Mouse (Mus musculus): ENCODE data around the gene Btbd2. TPM values are rescaled to one million over a fixed set of nuclear protein-coding genes. Genes with fewer than 3 reads are reported as not detected.

Btbd2 gene
- polyA plus RNA-seq, 1 experiment from 2014 or later = 69.9 TPM

GRCm38 (mm10) chr10:80682003-80682402 is 25.1 kb upstream of the Btbd2 start:
- no peak overlapping the region for H3K27ac ChIP-seq

DNA sequence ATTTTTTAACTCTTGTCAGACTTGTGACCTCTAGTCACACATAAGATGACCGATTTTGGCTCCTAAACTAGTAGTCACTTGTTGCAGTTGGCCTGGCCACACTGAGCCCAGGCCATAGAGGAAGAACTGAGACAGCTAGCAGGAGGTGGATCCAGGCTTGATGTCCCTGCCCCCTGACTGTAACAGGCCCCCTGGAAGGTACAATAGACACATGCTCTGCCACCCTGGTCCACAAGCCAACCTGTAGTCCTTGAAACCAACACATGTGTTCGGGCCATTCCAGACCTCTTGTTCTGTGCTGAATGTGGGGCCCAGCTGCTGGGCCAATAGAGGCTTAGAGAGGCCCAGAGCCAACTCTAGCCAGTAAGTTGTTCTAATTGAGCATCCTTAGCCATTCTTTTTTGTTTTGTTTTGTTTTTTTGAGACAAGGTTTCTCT is 23.4 kb upstream of the Btbd2 start:
- no peaks in the 10 kb centered on the region for H3K9me3 ChIP-seq
- peaks cover 47% of the 10 kb centered on the region for H3K4me1 ChIP-seq
- peak overlapping the region; percentile 98 for H3K27ac ChIP-seq
- 88% methylated on average over 2 of the region's 2 CpGs for WGBS
- peaks cover 17% of the 10 kb centered on the region for H3K36me3 ChIP-seq
- H3K27me3 ChIP-seq (ENCODE audit: insufficient read depth, poor library complexity, severe bottlenecking) = no peaks in the 10 kb centered on the region
- no peak overlapping the region for H3K4me3 ChIP-seq
- no peak for DNase-seq (ENCODE audit: low spot score)

More at GRCm38 (mm10) chr10:80682003-80682402, 25.1 kb upstream of the Btbd2 start:
- 93% methylated on average over 6 of the region's 6 CpGs for WGBS
- no peak for DNase-seq (ENCODE audit: low spot score)
- Histone ChIP-seq H3K4me1 (peaks cover 42% of the 10 kb centered on the region), H3K4me3 (no peak overlapping the region), H3K36me3 (peaks cover 34% of the 10 kb centered on the region), H3K9me3 (no peaks in the 10 kb centered on the region), H3K27me3 (ENCODE audit: insufficient read depth, poor library complexity, severe bottlenecking) (no peaks in the 10 kb centered on the region)

GRCm38 (mm10) chr10:80679556-80680259 is 22.8 kb upstream of the Btbd2 start:
- Histone ChIP-seq H3K4me1 (peaks cover 47% of the 10 kb centered on the region), H3K27ac (peak overlapping the region; percentile 98), H3K9me3 (no peaks in the 10 kb centered on the region), H3K4me3 (no peak overlapping the region), H3K27me3 (ENCODE audit: insufficient read depth, poor library complexity, severe bottlenecking) (no peaks in the 10 kb centered on the region), H3K36me3 (peaks cover 14% of the 10 kb centered on the region; the same call in 1 of the 2 replicates)
- WGBS = 60% methylated on average over 9 of the region's 9 CpGs
- DNase-seq (ENCODE audit: low spot score) = no peak

- Histone ChIP-seq H3K36me3 (peaks cover 12% of the 10 kb centered on the region; the same call in 1 of the 2 replicates), H3K4me1 (peaks cover 56% of the 10 kb centered on the region), H3K4me3 (peak overlapping the region; percentile 95), H3K27me3 (ENCODE audit: insufficient read depth, poor library complexity, severe bottlenecking) (no peaks in the 10 kb centered on the region), H3K9me3 (no peaks in the 10 kb centered on the region), H3K27ac (peak overlapping the region; percentile 98)
- 49% methylated on average over 10 of the region's 10 CpGs for WGBS
- DNase-seq (ENCODE audit: low spot score) = no peak
Observed at GRCm38 (mm10) chr10:80678601-80679377, 21.9 kb upstream of the Btbd2 start.

DNA sequence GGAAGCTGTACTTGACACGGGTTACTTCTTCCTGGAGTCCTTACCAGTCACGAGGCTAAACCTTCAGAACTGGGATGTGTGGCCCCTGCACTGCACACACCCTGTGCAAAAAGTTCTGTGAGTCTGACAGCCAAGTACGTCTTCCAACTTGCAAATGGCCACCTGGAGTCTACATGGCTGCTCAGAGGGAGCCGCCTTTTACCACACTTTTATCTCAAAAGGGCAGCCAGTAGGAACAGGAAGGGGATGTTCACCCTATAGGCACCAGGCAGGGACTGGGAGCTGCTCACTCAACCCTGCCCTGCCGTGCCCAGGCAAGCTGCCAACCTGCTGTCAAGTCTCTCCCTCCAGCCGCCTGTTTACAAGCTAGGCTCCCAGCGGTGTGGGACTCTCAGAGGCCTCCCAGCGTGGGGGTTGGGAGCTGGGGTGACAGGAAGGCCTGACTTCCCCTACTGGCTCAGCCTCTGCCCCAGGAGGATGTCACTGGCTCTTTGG is 21.1 kb upstream of the Btbd2 start, which contains the start of gene Mknk2:
Gene Mknk2, minus strand, starts transcription at position 171 of the 495 bp plus-strand sequence.
- Histone ChIP-seq H3K9me3 (no peaks in the 10 kb centered on the region), H3K27me3 (ENCODE audit: insufficient read depth, poor library complexity, severe bottlenecking) (no peaks in the 10 kb centered on the region), H3K4me1 (peaks cover 64% of the 10 kb centered on the region), H3K36me3 (peaks cover 9% of the 10 kb centered on the region; the same call in 1 of the 2 replicates), H3K27ac (peak within 1 kb of the TSS; percentile 98), H3K4me3 (peak within 1 kb of the TSS; percentile 95)
- peak; percentile 93 for DNase-seq (ENCODE audit: low spot score)
- 21% methylated on average over 8 of the region's 8 CpGs for WGBS

- Histone ChIP-seq H3K36me3 (peaks cover 9% of the 10 kb centered on the region; the same call in 1 of the 2 replicates), H3K4me3 (peak overlapping the region; percentile 95), H3K4me1 (peaks cover 71% of the 10 kb centered on the region), H3K27ac (peak overlapping the region; percentile 98), H3K9me3 (no peaks in the 10 kb centered on the region), H3K27me3 (ENCODE audit: insufficient read depth, poor library complexity, severe bottlenecking) (no peaks in the 10 kb centered on the region)
- WGBS = 34% methylated on average over 9 of the region's 9 CpGs
- DNase-seq (ENCODE audit: low spot score) = no peak
Observed at GRCm38 (mm10) chr10:80677128-80677875, 20.4 kb upstream of the Btbd2 start.

DNA sequence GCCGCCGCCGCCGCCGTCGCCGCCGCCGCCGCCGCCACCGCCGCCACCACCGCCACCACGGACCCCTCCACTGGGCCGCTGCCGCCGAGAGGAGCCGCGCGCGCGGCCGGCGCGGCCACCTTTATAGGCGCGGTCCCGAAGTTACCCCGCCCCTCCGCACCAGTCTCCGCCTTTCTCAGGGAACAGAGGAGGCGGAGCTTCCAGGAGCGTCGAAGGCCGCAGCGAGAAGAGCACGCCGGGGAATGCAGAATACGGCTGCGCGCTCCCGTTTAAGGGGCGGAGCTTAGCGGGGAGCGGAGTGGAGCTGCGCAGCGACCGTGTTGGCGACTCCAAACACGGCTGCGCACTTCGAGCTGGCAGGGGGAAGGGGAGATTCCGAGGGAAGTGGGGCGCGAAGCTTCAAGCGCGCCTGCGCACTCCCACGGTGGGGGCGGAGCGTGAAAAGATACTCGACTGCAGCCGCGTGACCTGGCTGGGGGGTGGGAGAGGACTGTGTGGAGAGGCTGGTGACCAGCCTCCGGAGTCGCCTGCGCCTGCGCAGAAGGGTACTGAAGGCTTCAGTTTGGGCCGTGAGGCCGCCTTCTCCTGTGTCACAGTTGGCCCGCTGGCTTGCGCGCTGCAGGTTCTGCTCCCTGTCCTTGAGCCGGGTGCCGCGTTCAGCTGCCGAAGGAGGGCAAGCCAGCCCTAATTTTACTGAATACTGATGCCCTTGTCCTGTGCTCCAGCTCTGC is 19.5 kb upstream of the Btbd2 start:
- Histone ChIP-seq H3K9me3 (no peaks in the 10 kb centered on the region), H3K36me3 (peaks cover 18% of the 10 kb centered on the region), H3K27me3 (ENCODE audit: insufficient read depth, poor library complexity, severe bottlenecking) (no peaks in the 10 kb centered on the region), H3K4me3 (peak overlapping the region; percentile 95), H3K27ac (peak overlapping the region; percentile 98), H3K4me1 (peaks cover 80% of the 10 kb centered on the region)
- WGBS = 2% methylated on average over 65 of the region's 78 CpGs
- peak; percentile 100 for DNase-seq (ENCODE audit: low spot score)

GRCm38 (mm10) chr10:80675405-80676197 is 18.7 kb upstream of the Btbd2 start:
- DNase-seq (ENCODE audit: low spot score) = no peak
- peak overlapping the region; percentile 95 for H3K4me3 ChIP-seq
- peaks cover 84% of the 10 kb centered on the region for H3K4me1 ChIP-seq
- H3K27me3 ChIP-seq (ENCODE audit: insufficient read depth, poor library complexity, severe bottlenecking) = no peaks in the 10 kb centered on the region
- under 1% methylated on average over 52 of the region's 54 CpGs for WGBS
- peak overlapping the region; percentile 98 for H3K27ac ChIP-seq
- no peaks in the 10 kb centered on the region for H3K9me3 ChIP-seq
- H3K36me3 ChIP-seq = peaks cover 26% of the 10 kb centered on the region

GRCm38 (mm10) chr10:80674851-80675404 is 18.1 kb upstream of the Btbd2 start:
- Histone ChIP-seq H3K27ac (peak overlapping the region; percentile 98), H3K36me3 (peaks cover 32% of the 10 kb centered on the region), H3K4me1 (peaks cover 79% of the 10 kb centered on the region), H3K9me3 (no peaks in the 10 kb centered on the region), H3K27me3 (ENCODE audit: insufficient read depth, poor library complexity, severe bottlenecking) (no peaks in the 10 kb centered on the region), H3K4me3 (peak overlapping the region; percentile 95)
- WGBS = 27% methylated on average over 6 of the region's 6 CpGs
- no peak for DNase-seq (ENCODE audit: low spot score)

GRCm38 (mm10) chr10:80674161-80674711 is 17.4 kb upstream of the Btbd2 start:
- peaks cover 73% of the 10 kb centered on the region for H3K4me1 ChIP-seq
- H3K27me3 ChIP-seq (ENCODE audit: insufficient read depth, poor library complexity, severe bottlenecking) = no peaks in the 10 kb centered on the region
- no peak for DNase-seq (ENCODE audit: low spot score)
- H3K36me3 ChIP-seq = peaks cover 39% of the 10 kb centered on the region
- H3K27ac ChIP-seq = peak overlapping the region; percentile 98
- WGBS = 49% methylated on average over 5 of the region's 5 CpGs
- peak overlapping the region; percentile 95 for H3K4me3 ChIP-seq
- no peaks in the 10 kb centered on the region for H3K9me3 ChIP-seq

DNA sequence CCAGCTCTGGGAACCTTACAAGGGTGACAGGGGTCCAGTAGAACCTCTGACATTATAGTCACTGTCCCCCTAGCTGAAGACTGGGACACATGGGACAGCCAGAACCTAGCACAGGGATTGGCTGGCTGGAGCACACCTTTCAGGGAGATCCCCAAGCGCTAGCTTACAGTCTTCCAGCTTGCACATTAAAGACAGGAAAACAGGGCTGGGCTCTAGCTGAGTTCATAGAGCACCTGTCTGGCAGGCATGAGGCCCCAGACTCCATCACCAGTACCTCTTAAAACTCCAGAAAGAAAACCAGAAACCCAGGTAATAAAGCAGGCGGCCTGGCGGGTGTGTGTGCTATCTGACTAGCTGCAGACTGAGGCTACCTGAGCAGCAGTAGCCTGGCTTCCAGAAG is 16.8 kb upstream of the Btbd2 start:
- Histone ChIP-seq H3K4me1 (peaks cover 71% of the 10 kb centered on the region), H3K36me3 (peaks cover 45% of the 10 kb centered on the region)
- 96% methylated on average over 3 of the region's 3 CpGs for WGBS

More for the DNA sequence above, 16.8 kb upstream of the Btbd2 start:
- no peak for DNase-seq (ENCODE audit: low spot score)
- peak overlapping the region; percentile 95; the same call in 1 of the 2 replicates for H3K4me3 ChIP-seq
- H3K27ac ChIP-seq = peak overlapping the region; percentile 98; the same call in 1 of the 2 replicates
- no peaks in the 10 kb centered on the region for H3K27me3 ChIP-seq (ENCODE audit: insufficient read depth, poor library complexity, severe bottlenecking)
- no peaks in the 10 kb centered on the region for H3K9me3 ChIP-seq
